ENCODE assay signal across 8 mouse cellular contexts in genomic region chr13:83733231-83733990, GRCm38 (mm10).
DNase-seq lines count a peak whose midpoint lies in the region; ATAC-seq and TF ChIP-seq lines count a peak whose summit lies in the region.

No protein-coding gene starts in this region.

- TF ChIP-seq CTCF in left cerebral cortex, adult 2 months (IDR thresholded peaks at IDR 0.05): no peak

- peak overlapping the region; percentile 83 for H3K4me3 ChIP-seq in left cerebral cortex, adult 2 months
- peak overlapping the region; percentile 79 for H3K4me3 ChIP-seq in hindbrain, embryonic 13.5 days
- H3K4me3 ChIP-seq in myocyte: peak overlapping the region; percentile 19

- no peak overlapping the region for H3ac ChIP-seq in myocyte (ENCODE audit: control insufficient read depth, insufficient read length)

- peak overlapping the region; percentile 72 for H3K4me2 ChIP-seq in hindbrain, embryonic 13.5 days
- H3K4me2 ChIP-seq in myocyte (ENCODE audit: low read depth): peak overlapping the region; percentile 75

- WGBS in hindbrain, embryonic 13.5 days: 2% methylated on average over 24 of the region's 24 CpGs

- H3K9me3 ChIP-seq in hindbrain, embryonic 13.5 days: no peaks in the 10 kb centered on the region

- H3K36me3 ChIP-seq in hindbrain, embryonic 13.5 days: peaks cover 14% of the 10 kb centered on the region
- no peaks in the 10 kb centered on the region for H3K36me3 ChIP-seq in myocyte (ENCODE audit: control insufficient read depth, insufficient read depth)

- H3K9ac ChIP-seq in hindbrain, embryonic 13.5 days: peak overlapping the region; percentile 100

- DNase-seq in left cerebral cortex, adult 2 months (ENCODE audit: extremely low spot score in 1 of 2, low spot score in 2 of 2): peak in 1 of 2 experiments; percentile 19
- no peak for DNase-seq in left cerebral cortex, postnatal 10 days (ENCODE audit: extremely low spot score in 1 of 2, low spot score in 2 of 2)
- DNase-seq in cerebellum, adult 8-10 months: peak; percentile 47
- DNase-seq in T-cell, adult 2 months (ENCODE audit: low spot score): no peak
- DNase-seq in gastrocnemius, postnatal 10 days: no peak
- no peak for DNase-seq in right cerebral cortex, postnatal 36 days (ENCODE audit: low spot score in 2 of 2)

- no peak for ATAC-seq in hindbrain, embryonic 13.5 days (ENCODE audit: low FRiP score)

- no peaks in the 10 kb centered on the region for H3K79me2 ChIP-seq in myocyte (ENCODE audit: control insufficient read depth, insufficient read depth)

- H3K27ac ChIP-seq in left cerebral cortex, adult 2 months: peak overlapping the region; percentile 80
- H3K27ac ChIP-seq in hindbrain, embryonic 13.5 days: peak overlapping the region; percentile 100

- H3K4me1 ChIP-seq in hindbrain, embryonic 13.5 days (replicated peaks): 0 out of 2 replicates have a peak, but pooled peaks cover 9% of the 10 kb centered on the region

- H3K27me3 ChIP-seq in hindbrain, embryonic 13.5 days: no peaks in the 10 kb centered on the region
- H3K27me3 ChIP-seq in myocyte (ENCODE audit: control insufficient read depth, insufficient read depth, insufficient read length): no peaks in the 10 kb centered on the region

- TF ChIP-seq POLR2A in myocyte (IDR thresholded peaks at IDR 0.05; ENCODE audit: insufficient read length, low read depth): no peak

- intact Hi-C loops in left cerebral cortex, adult 2 months (cut with DNase I): no loop called here
- intact Hi-C loops in left cerebral cortex, postnatal 10 days (cut with DNase I): no loop called here

TF ChIP-seq in myocyte, 11 proteins besides CTCF, POLR2A, EP300 and RAD21:
- TF ChIP-seq SRF (IDR thresholded peaks at IDR 0.05; ENCODE audit: control insufficient read depth, insufficient read length, low read depth) (no peak), TCF3 (IDR thresholded peaks at IDR 0.05; ENCODE audit: insufficient read length, low read depth) (no peak), POLR2AphosphoS2 (IDR thresholded peaks at IDR 0.05; ENCODE audit: insufficient read length, low read depth) (no peak), REST (IDR thresholded peaks at IDR 0.05; ENCODE audit: insufficient read depth, insufficient read length) (no peak), TCF12 (IDR thresholded peaks at IDR 0.05; ENCODE audit: insufficient read depth, poor library complexity, severe bottlenecking) (no peak), USF1 (IDR thresholded peaks at IDR 0.05; ENCODE audit: low read depth) (no peak), MYOD1 (IDR thresholded peaks at IDR 0.05; ENCODE audit: control insufficient read depth in 1 of 3, insufficient read length in 2 of 3, low read depth in 2 of 3) (no peak), MYOG (IDR thresholded peaks at IDR 0.05; ENCODE audit: control insufficient read depth in 1 of 3, insufficient read depth in 1 of 3, insufficient read length in 2 of 3, low read depth in 2 of 3) (no peak), E2F4 (IDR thresholded peaks at IDR 0.05; ENCODE audit: insufficient read depth) (no peak), MAX (IDR thresholded peaks at IDR 0.05; ENCODE audit: low read depth) (no peak), CEBPB (IDR thresholded peaks at IDR 0.05; ENCODE audit: insufficient read depth, poor library complexity, severe bottlenecking) (no peak)

Comparison
In these comparisons a context has a peak if more than half of its experiments do, and no peak if none do; other contexts are left out.
1. H3K4me3 ChIP-seq: peak in every context shown above with its lines; median percentile 83 in left cerebral cortex, adult 2 months; 79 in hindbrain, embryonic 13.5 days; 19 in myocyte.